Mouse (Mus musculus): ENCODE results near the gene Mettl27. TPM values are rescaled to one million over a fixed set of nuclear protein-coding genes. Genes with fewer than 3 reads are reported as not detected.
A peak's percentile ranks its signal among the peaks of the same experiment; 100 is the strongest.

The Mettl27 gene
- total and polyA plus RNA-seq, 2 experiments, result 13.5 to 30.0 TPM

DNA sequence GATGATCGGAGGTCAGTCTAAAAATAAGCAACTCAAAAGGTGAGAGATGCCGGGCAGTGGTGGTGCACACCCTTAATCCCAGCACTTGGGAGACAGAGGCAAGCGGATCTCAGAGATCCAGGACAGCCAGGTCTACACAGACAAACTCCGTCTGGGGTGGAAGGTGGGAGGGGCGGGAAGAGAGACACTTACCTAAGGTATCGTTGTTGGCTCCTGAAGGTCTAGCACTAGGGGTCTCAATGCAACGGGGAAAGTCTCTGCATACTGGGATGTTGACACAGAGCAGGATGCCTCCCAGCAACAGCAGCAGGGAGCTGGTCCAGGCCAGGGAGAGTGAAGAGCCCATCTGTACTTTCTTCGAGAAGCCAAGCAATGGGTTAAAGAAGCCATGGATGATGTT, 17.7 kb upstream of the Mettl27 start:
- H3K4me3 ChIP-seq (ENCODE audit: insufficient read depth, low read depth, low read length), result no peak overlapping the region
- no peak overlapping the region for H3K27ac ChIP-seq (replicated peaks; ENCODE audit: insufficient read depth, low read depth, low read length)
- 72% methylated on average over 8 of the region's 8 CpGs for WGBS
- no peaks in the 10 kb centered on the region for H3K79me2 ChIP-seq (ENCODE audit: control insufficient read depth, insufficient read depth, low read length)
- TF ChIP-seq POLR2A (IDR thresholded peaks at IDR 0.05; ENCODE audit: extremely low read depth, insufficient read depth, low read length) (no peak), CTCF (IDR thresholded peaks at IDR 0.05; ENCODE audit: low read depth, low read length) (no peak)
- H3K4me1 ChIP-seq (ENCODE audit: control insufficient read depth, insufficient read depth, low read length), result no peaks in the 10 kb centered on the region
- no peaks in the 10 kb centered on the region; the same call in 1 of the 2 replicates for H3K27me3 ChIP-seq (ENCODE audit: control insufficient read depth, insufficient read depth, low read length)
- no peak overlapping the region for H3K9ac ChIP-seq (ENCODE audit: low read depth, low read length)
- no peaks in the 10 kb centered on the region for H3K36me3 ChIP-seq (ENCODE audit: control insufficient read depth, insufficient read depth, low read length)
- no peak for DNase-seq (ENCODE audit: extremely low read depth, low read depth, low spot score)

GRCm38 (mm10) chr5:134915311-134915710, 16.9 kb upstream of the Mettl27 start, which contains the start of gene Cldn13:
TSS of gene Cldn13 (minus strand) at chr5:134915526.
- Histone ChIP-seq H3K4me1 (ENCODE audit: control insufficient read depth, insufficient read depth, low read length) (no peaks in the 10 kb centered on the region), H3K27me3 (ENCODE audit: control insufficient read depth, insufficient read depth, low read length) (no peaks in the 10 kb centered on the region; the same call in 1 of the 2 replicates), H3K36me3 (ENCODE audit: control insufficient read depth, insufficient read depth, low read length) (no peaks in the 10 kb centered on the region), H3K9ac (ENCODE audit: low read depth, low read length) (no peak within 1 kb of the TSS), H3K4me3 (ENCODE audit: insufficient read depth, low read depth, low read length) (no peak within 1 kb of the TSS), H3K27ac (replicated peaks; ENCODE audit: insufficient read depth, low read depth, low read length) (no peak within 1 kb of the TSS), H3K79me2 (ENCODE audit: control insufficient read depth, insufficient read depth, low read length) (no peaks in the 10 kb centered on the region)
- TF ChIP-seq CTCF (IDR thresholded peaks at IDR 0.05; ENCODE audit: low read depth, low read length) (no peak), POLR2A (IDR thresholded peaks at IDR 0.05; ENCODE audit: extremely low read depth, insufficient read depth, low read length) (no peak)
- no peak for DNase-seq (ENCODE audit: extremely low read depth, low read depth, low spot score)
- WGBS, result 78% methylated on average over 8 of the region's 8 CpGs

DNA sequence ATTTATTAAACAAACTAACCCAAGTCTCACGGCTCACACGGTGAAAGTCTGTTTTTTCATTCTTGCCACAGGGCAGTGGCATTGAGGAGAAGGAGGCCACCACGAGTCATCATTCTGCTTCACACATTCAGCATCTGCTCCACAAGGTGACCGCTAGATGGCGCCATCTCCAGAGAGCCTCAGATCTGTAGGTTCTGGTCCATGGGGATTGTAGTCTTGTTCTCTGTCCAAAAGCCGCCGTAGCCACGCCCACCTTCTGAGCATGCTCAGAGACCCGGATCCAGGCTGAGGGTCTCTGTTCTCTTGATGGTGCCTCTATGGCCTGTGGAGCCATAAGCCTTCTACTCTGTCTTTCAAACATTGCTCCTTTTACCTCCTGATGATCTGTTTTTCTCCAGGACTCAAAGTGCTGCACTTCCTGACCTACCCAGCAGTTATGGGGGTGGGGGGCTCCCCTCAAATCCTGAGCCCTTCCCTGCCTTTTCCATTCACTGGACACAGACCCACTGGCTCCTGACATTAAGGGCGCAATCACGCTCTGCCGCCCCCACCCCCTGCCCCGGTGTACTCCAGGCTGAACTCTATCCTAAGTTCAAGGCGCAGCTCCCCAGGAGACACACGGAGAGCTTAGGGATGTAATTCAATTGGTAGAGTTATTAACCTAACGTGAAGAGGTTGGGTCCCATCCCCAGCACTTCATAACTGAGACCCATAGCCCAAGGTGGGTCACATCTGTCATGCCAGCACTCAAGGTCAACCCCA, 13.9 kb upstream of the Mettl27 start:
- H3K4me1 ChIP-seq (ENCODE audit: control insufficient read depth, insufficient read depth, low read length), result no peaks in the 10 kb centered on the region
- peak; percentile 57 for DNase-seq (ENCODE audit: extremely low read depth, low read depth, low spot score)
- no peak overlapping the region for H3K4me3 ChIP-seq (ENCODE audit: insufficient read depth, low read depth, low read length)
- H3K27ac ChIP-seq (replicated peaks; ENCODE audit: insufficient read depth, low read depth, low read length), result no peak overlapping the region
- no peaks in the 10 kb centered on the region; the same call in 1 of the 2 replicates for H3K27me3 ChIP-seq (ENCODE audit: control insufficient read depth, insufficient read depth, low read length)
- no peaks in the 10 kb centered on the region for H3K79me2 ChIP-seq (ENCODE audit: control insufficient read depth, insufficient read depth, low read length)
- no peak overlapping the region for H3K9ac ChIP-seq (ENCODE audit: low read depth, low read length)
- no peaks in the 10 kb centered on the region for H3K36me3 ChIP-seq (ENCODE audit: control insufficient read depth, insufficient read depth, low read length)
- TF ChIP-seq CTCF (IDR thresholded peaks at IDR 0.05; ENCODE audit: low read depth, low read length) (peak; percentile 80), POLR2A (IDR thresholded peaks at IDR 0.05; ENCODE audit: extremely low read depth, insufficient read depth, low read length) (no peak)
- WGBS, result 56% methylated on average over 16 of the region's 16 CpGs

DNA sequence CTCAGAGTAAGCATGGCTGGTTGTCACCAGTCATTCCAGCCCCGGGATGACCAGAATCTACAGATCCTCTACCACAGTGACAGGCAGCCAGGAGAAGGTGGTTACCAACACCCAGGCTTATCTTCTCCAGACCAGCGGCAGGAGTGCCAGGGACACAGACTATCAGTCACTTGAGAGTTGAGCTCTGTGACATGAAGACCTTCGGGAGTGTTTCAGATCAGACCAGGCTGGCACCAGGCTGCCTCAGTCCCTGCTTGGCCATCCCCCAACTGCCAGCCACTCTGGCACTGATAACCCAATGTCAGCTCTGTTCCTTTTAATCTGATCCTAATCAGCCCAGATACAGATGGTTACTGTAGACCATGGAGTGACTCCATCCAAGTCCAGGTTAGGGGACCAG, 13.1 kb upstream of the Mettl27 start:
- Histone ChIP-seq H3K27me3 (ENCODE audit: control insufficient read depth, insufficient read depth, low read length) (no peaks in the 10 kb centered on the region; the same call in 1 of the 2 replicates), H3K79me2 (ENCODE audit: control insufficient read depth, insufficient read depth, low read length) (no peaks in the 10 kb centered on the region), H3K9ac (ENCODE audit: low read depth, low read length) (no peak overlapping the region), H3K4me3 (ENCODE audit: insufficient read depth, low read depth, low read length) (no peak overlapping the region), H3K36me3 (ENCODE audit: control insufficient read depth, insufficient read depth, low read length) (no peaks in the 10 kb centered on the region), H3K27ac (replicated peaks; ENCODE audit: insufficient read depth, low read depth, low read length) (no peak overlapping the region), H3K4me1 (ENCODE audit: control insufficient read depth, insufficient read depth, low read length) (no peaks in the 10 kb centered on the region)
- DNase-seq (ENCODE audit: extremely low read depth, low read depth, low spot score), result no peak
- WGBS, result 81% methylated on average over 3 of the region's 3 CpGs
- TF ChIP-seq CTCF (IDR thresholded peaks at IDR 0.05; ENCODE audit: low read depth, low read length), result no peak
- TF ChIP-seq POLR2A (IDR thresholded peaks at IDR 0.05; ENCODE audit: extremely low read depth, insufficient read depth, low read length), result no peak

DNA sequence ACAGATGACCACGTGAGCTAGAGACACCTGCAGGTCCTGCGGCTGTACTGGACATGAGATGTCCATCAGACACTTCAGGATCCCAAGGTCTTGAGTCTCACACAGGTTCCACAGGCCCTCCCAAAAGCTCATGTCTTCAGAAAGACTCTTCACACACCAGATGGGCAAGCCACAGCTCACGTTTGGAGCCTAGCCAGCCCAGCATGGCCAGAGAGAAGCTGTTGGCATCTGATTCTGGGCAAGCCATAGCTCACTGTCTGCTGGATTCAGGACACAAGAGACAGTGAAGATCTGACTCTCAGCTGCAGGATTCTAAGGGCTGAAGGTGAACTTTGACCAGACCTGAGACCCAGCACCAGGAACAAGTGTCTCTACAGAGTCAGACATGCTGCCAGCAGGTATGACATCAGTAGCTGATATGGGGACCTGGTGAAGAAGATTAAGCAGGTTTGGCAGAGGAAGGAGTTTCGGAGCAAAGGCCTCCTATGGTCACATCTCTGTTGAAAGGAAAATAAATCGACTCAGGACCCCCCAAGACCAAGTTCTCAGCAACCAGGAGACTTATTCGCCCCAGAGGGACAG, 12.0 kb upstream of the Mettl27 start:
- 80% methylated on average over 6 of the region's 6 CpGs for WGBS
- no peaks in the 10 kb centered on the region for H3K36me3 ChIP-seq (ENCODE audit: control insufficient read depth, insufficient read depth, low read length)
- DNase-seq (ENCODE audit: extremely low read depth, low read depth, low spot score), result no peak
- TF ChIP-seq POLR2A (IDR thresholded peaks at IDR 0.05; ENCODE audit: extremely low read depth, insufficient read depth, low read length), result no peak
- TF ChIP-seq CTCF (IDR thresholded peaks at IDR 0.05; ENCODE audit: low read depth, low read length), result no peak
- no peak overlapping the region for H3K9ac ChIP-seq (ENCODE audit: low read depth, low read length)
- no peaks in the 10 kb centered on the region; the same call in 1 of the 2 replicates for H3K27me3 ChIP-seq (ENCODE audit: control insufficient read depth, insufficient read depth, low read length)
- H3K4me1 ChIP-seq (ENCODE audit: control insufficient read depth, insufficient read depth, low read length), result no peaks in the 10 kb centered on the region
- no peak overlapping the region for H3K27ac ChIP-seq (replicated peaks; ENCODE audit: insufficient read depth, low read depth, low read length)
- no peak overlapping the region for H3K4me3 ChIP-seq (ENCODE audit: insufficient read depth, low read depth, low read length)
- H3K79me2 ChIP-seq (ENCODE audit: control insufficient read depth, insufficient read depth, low read length), result no peaks in the 10 kb centered on the region

- TF ChIP-seq POLR2A (IDR thresholded peaks at IDR 0.05; ENCODE audit: extremely low read depth, insufficient read depth, low read length) (no peak), CTCF (IDR thresholded peaks at IDR 0.05; ENCODE audit: low read depth, low read length) (no peak)
- Histone ChIP-seq H3K27me3 (ENCODE audit: control insufficient read depth, insufficient read depth, low read length) (no peaks in the 10 kb centered on the region; the same call in 1 of the 2 replicates), H3K27ac (replicated peaks; ENCODE audit: insufficient read depth, low read depth, low read length) (no peak overlapping the region), H3K4me1 (ENCODE audit: control insufficient read depth, insufficient read depth, low read length) (no peaks in the 10 kb centered on the region), H3K36me3 (ENCODE audit: control insufficient read depth, insufficient read depth, low read length) (no peaks in the 10 kb centered on the region), H3K79me2 (ENCODE audit: control insufficient read depth, insufficient read depth, low read length) (no peaks in the 10 kb centered on the region), H3K4me3 (ENCODE audit: insufficient read depth, low read depth, low read length) (no peak overlapping the region), H3K9ac (ENCODE audit: low read depth, low read length) (no peak overlapping the region)
- DNase-seq (ENCODE audit: extremely low read depth, low read depth, low spot score), result no peak
- 85% methylated on average over 8 of the region's 8 CpGs for WGBS
Measured at GRCm38 (mm10) chr5:134921106-134921505, 11.1 kb upstream of the Mettl27 start.

All from liver, adult 2 months (tissue).